Mouse (Mus musculus): ENCODE measurements around the gene Klk10. TPM values are rescaled to one million over a fixed set of nuclear protein-coding genes. Genes with fewer than 3 reads are reported as not detected.

Gene Klk10
- total RNA-seq, 2 experiments from 2014 or later, result 0.51 to 0.64 TPM

GRCm38 (mm10) chr7:43791591-43791990, 10.8 kb downstream of the Klk10 start, which contains the start of gene Klk9:
Gene Klk9, plus strand, starts transcription at chr7:43791891.
- DNase-seq (ENCODE audit: low spot score in 2 of 2), result no peak

GRCm38 (mm10) chr7:43796355-43796754, 15.5 kb downstream of the Klk10 start:
- DNase-seq (ENCODE audit: low spot score in 2 of 2), result no peak

- no peak for DNase-seq (ENCODE audit: low spot score in 2 of 2)
Observed at GRCm38 (mm10) chr7:43797333-43797769, 16.5 kb downstream of the Klk10 start, which contains the start of gene Klk8. Gene Klk8, plus strand, starts transcription at chr7:43797577.

GRCm38 (mm10) chr7:43797844-43798462, 17.1 kb downstream of the Klk10 start:
- no peak for DNase-seq (ENCODE audit: low spot score in 2 of 2)

- DNase-seq (ENCODE audit: low spot score in 2 of 2), result no peak
Observed at GRCm38 (mm10) chr7:43799876-43800275, 19.0 kb downstream of the Klk10 start.

- no peak for DNase-seq (ENCODE audit: low spot score in 2 of 2)
Observed at GRCm38 (mm10) chr7:43810994-43811393, 30.2 kb downstream of the Klk10 start, which contains the start of gene Klk7. Gene Klk7, plus strand, starts transcription at chr7:43811294.

- DNase-seq (ENCODE audit: low spot score in 2 of 2), result no peak
Observed at GRCm38 (mm10) chr7:43815211-43815610, 34.4 kb downstream of the Klk10 start.

GRCm38 (mm10) chr7:43816746-43817145, 35.9 kb downstream of the Klk10 start:
- DNase-seq (ENCODE audit: low spot score in 2 of 2), result no peak

GRCm38 (mm10) chr7:43821581-43821980, 40.7 kb downstream of the Klk10 start:
- DNase-seq (ENCODE audit: low spot score in 2 of 2), result no peak

- DNase-seq (ENCODE audit: low spot score in 2 of 2), result no peak
Observed at GRCm38 (mm10) chr7:43824199-43824598, 43.4 kb downstream of the Klk10 start, which contains the start of gene Klk6. Gene Klk6, plus strand, starts transcription at chr7:43824499.

- DNase-seq (ENCODE audit: low spot score in 2 of 2), result no peak
Observed at GRCm38 (mm10) chr7:43826056-43826455, 45.2 kb downstream of the Klk10 start.

GRCm38 (mm10) chr7:43827706-43828105, 46.9 kb downstream of the Klk10 start:
- DNase-seq (ENCODE audit: low spot score in 2 of 2), result no peak

GRCm38 (mm10) chr7:43829006-43829405, 48.2 kb downstream of the Klk10 start:
- DNase-seq (ENCODE audit: low spot score in 2 of 2), result no peak

Other genes starting within 250 kb of the Klk10 start
- 1 to 10 TPM; 3.0 to 4.1 TPM for gene Cd33, start 236.6 kb upstream of the Klk10 start, total RNA-seq (2021)
- gene Zfp658, start 218.8 kb upstream of the Klk10 start, total RNA-seq (2021), result 1 to 10 TPM; 3.4 TPM
- 10 to 100 TPM; 17.6 to 18.9 TPM for gene Zfp719, start 201.4 kb upstream of the Klk10 start, total RNA-seq (2021)
- under 1 TPM; 0.22 to 0.28 TPM for gene Zfp819, start 173.9 kb upstream of the Klk10 start, total RNA-seq (2021)
- under 1 TPM in 1 of 2 experiments, not detected in 1; 0.14 TPM for gene Ceacam18, start 146.3 kb upstream of the Klk10 start, total RNA-seq (2021)
- 1 to 10 TPM; 2.1 to 2.2 TPM for gene Siglece, start 120.9 kb upstream of the Klk10 start, total RNA-seq (2021)
- gene Ctu1, start 109.0 kb upstream of the Klk10 start, total RNA-seq (2021), result 10 to 100 TPM; 12.0 to 12.6 TPM
- under 1 TPM in 1 of 2 experiments, not detected in 1; 0.31 TPM for gene Klk14, start 90.6 kb upstream of the Klk10 start, total RNA-seq (2021)
- not detected for gene Klk13, start 68.5 kb upstream of the Klk10 start, total RNA-seq (2021)
- gene Klk12, start 12.1 kb upstream of the Klk10 start, total RNA-seq (2021), result not detected
- not detected for gene Klk11, start 6.4 kb upstream of the Klk10 start, total RNA-seq (2021)
- gene Klk9, start 10.9 kb downstream of the Klk10 start, total RNA-seq (2021), result not detected
- 1 to 10 TPM; 4.9 to 6.1 TPM for gene Klk8, start 16.5 kb downstream of the Klk10 start, total RNA-seq (2021)
- not detected for gene Klk7, start 30.3 kb downstream of the Klk10 start, total RNA-seq (2021)
- not detected for gene Klk6, start 43.5 kb downstream of the Klk10 start, total RNA-seq (2021)
- not detected for gene Klk5, start 60.9 kb downstream of the Klk10 start, total RNA-seq (2021)
- not detected for gene Klk4, start 100.1 kb downstream of the Klk10 start, total RNA-seq (2021)
- gene Klk15, start 152.7 kb downstream of the Klk10 start, total RNA-seq (2021), result not detected
- gene Klk1b8, start 169.6 kb downstream of the Klk10 start, total RNA-seq (2021), result not detected
- not detected for gene Klk1b1, start 185.7 kb downstream of the Klk10 start, total RNA-seq (2021)
- not detected for gene Klk1b9, start 195.0 kb downstream of the Klk10 start, total RNA-seq (2021)
- under 1 TPM in 1 of 2 experiments, not detected in 1; 0.36 TPM for gene Klk1b11, start 214.8 kb downstream of the Klk10 start, total RNA-seq (2021)
- gene Klk1b26, start 231.1 kb downstream of the Klk10 start, total RNA-seq (2021), result not detected